Mouse (Mus musculus) myocyte (in vitro differentiated cells): Measurements from ENCODE around the gene Hs6st2.

Experiments
- E2F4 ChIP-seq: IDR thresholded peaks from one replicate; pipeline ENCODE4 v1.6.1; 2011; ENCODE audit warnings: mild to moderate bottlenecking, control low read depth, moderate library complexity; ENCODE audit not compliant: insufficient read depth
- MAX ChIP-seq: IDR thresholded peaks from one replicate; pipeline ENCODE4 v1.6.1; 2011; ENCODE audit warnings: low read depth, mild to moderate bottlenecking, control low read depth
- MYOD1 ChIP-seq, 3 experiments: IDR thresholded peaks; one replicate each; pipeline ENCODE4 v1.6.1; 2011; ENCODE audit warnings: control low read depth in 2 of 3, low read depth in 2 of 3, mild to moderate bottlenecking in 2 of 3, moderate library complexity in 1 of 3; ENCODE audit not compliant: insufficient read length in 2 of 3, control insufficient read depth in 1 of 3
- MYOG ChIP-seq, 3 experiments: IDR thresholded peaks; one replicate each; pipeline ENCODE4 v1.6.1; 2011; ENCODE audit warnings: control low read depth in 2 of 3, low read depth in 2 of 3, mild to moderate bottlenecking in 2 of 3; ENCODE audit not compliant: insufficient read length in 2 of 3, control insufficient read depth in 1 of 3, insufficient read depth in 1 of 3
- POLR2A ChIP-seq: IDR thresholded peaks from one replicate; pipeline ENCODE4 v1.6.1; 2011; ENCODE audit warnings: low read depth, mild to moderate bottlenecking, control low read depth, moderate library complexity; ENCODE audit not compliant: insufficient read length
- POLR2AphosphoS2 ChIP-seq: IDR thresholded peaks from one replicate; pipeline ENCODE4 v1.6.1; 2011; ENCODE audit warnings: low read depth, control low read depth; ENCODE audit not compliant: insufficient read length
- REST ChIP-seq: IDR thresholded peaks from one replicate; pipeline ENCODE4 v1.6.1; 2011; ENCODE audit warnings: mild to moderate bottlenecking, control low read depth, moderate library complexity; ENCODE audit not compliant: insufficient read depth, insufficient read length
- TCF12 ChIP-seq: IDR thresholded peaks from one replicate; pipeline ENCODE4 v1.6.1; 2011; ENCODE audit warnings: mild to moderate bottlenecking, control low read depth; ENCODE audit not compliant: poor library complexity, insufficient read depth, severe bottlenecking

DNA sequence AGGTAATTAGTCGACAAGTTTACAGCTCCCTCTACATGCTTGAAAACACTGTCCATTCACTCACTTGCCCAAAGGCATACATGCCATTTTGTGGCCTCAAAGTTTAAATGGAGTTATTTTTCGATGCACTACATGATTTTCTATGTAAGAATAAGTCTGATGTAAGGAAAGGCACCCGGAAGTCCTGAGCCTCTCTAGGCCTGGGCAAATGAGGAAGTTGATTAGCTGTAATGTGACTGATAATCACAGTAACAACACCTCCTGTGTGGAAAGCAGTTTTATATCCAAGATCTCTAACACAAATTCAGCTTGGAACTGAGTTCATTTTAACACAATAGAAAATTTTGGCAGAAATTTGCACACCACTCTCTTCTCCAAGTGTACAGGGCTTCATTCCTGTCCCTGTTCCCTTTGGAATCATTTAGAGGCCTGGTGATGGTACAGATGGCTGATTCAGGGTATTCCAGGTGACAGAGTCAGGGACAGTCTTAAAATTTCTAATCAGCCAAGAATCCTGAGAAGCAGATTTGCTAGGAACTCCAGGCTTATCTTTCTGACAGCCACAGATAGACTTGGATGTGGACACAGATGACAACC lies 38.9 kb downstream of the Hs6st2 start:
- no peak for TF ChIP-seq POLR2A
- TF ChIP-seq TCF12 = no peak
- no peak for TF ChIP-seq MYOD1 (IDR thresholded peaks at IDR 0.05; ENCODE audit: control insufficient read depth in 1 of 3, insufficient read length in 2 of 3, low read depth in 2 of 3)
- TF ChIP-seq MYOG (IDR thresholded peaks at IDR 0.05; ENCODE audit: control insufficient read depth in 1 of 3, insufficient read depth in 1 of 3, insufficient read length in 2 of 3, low read depth in 2 of 3) = no peak
- no peak for TF ChIP-seq E2F4
- no peak for TF ChIP-seq POLR2AphosphoS2
- TF ChIP-seq MAX = no peak
- no peak for TF ChIP-seq REST
